ENCODE assay signal across 8 mouse cellular contexts in genomic region chr10:127509051-127509836, GRCm38 (mm10). TPM values are rescaled to one million over a fixed set of nuclear protein-coding genes. Genes with fewer than 3 reads are reported as not detected.
DNase-seq lines count a peak whose midpoint lies in the region; ATAC-seq and TF ChIP-seq lines count a peak whose summit lies in the region.

No protein-coding gene starts in this region.

- no peaks in the 10 kb centered on the region; the same call in 1 of the 2 replicates for H3K79me2 ChIP-seq in MEL (ENCODE audit: control insufficient read depth, insufficient read depth, low read length, poor library complexity)

- WGBS in forebrain, postnatal 0 days, result under 1% methylated on average over 35 of the region's 35 CpGs
- under 1% methylated on average over 35 of the region's 35 CpGs for WGBS in hindbrain, embryonic 10.5 days
- WGBS in lung, embryonic 15.5 days, result 1% methylated on average over 35 of the region's 35 CpGs

- no peaks in the 10 kb centered on the region for H3K27me3 ChIP-seq in MEL (ENCODE audit: control insufficient read depth in 1 of 2, insufficient read depth in 2 of 2, low read length in 2 of 2)
- H3K27me3 ChIP-seq in forebrain, postnatal 0 days (ENCODE audit: insufficient read depth, low read length), result no peaks in the 10 kb centered on the region
- H3K27me3 ChIP-seq in hindbrain, embryonic 10.5 days (ENCODE audit: insufficient read depth, poor library complexity, severe bottlenecking), result peaks cover 86% of the 10 kb centered on the region
- peaks cover 73% of the 10 kb centered on the region for H3K27me3 ChIP-seq in lung, embryonic 15.5 days

- no peaks in the 10 kb centered on the region; a peak in 2 of 4 replicates for H3K36me3 ChIP-seq in MEL (ENCODE audit: control insufficient read depth in 1 of 2, insufficient read depth in 2 of 2, low read length in 2 of 2)
- no peaks in the 10 kb centered on the region; the same call in 1 of the 2 replicates for H3K36me3 ChIP-seq in forebrain, postnatal 0 days (ENCODE audit: insufficient read depth)
- 0 out of 2 replicates have a peak, but pooled peaks cover 3% of the 10 kb centered on the region for H3K36me3 ChIP-seq in hindbrain, embryonic 10.5 days
- no peaks in the 10 kb centered on the region for H3K36me3 ChIP-seq in lung, embryonic 15.5 days

- no peak for TF ChIP-seq POLR2A in MEL (IDR thresholded peaks at IDR 0.05; ENCODE audit: control insufficient read depth in 1 of 2, insufficient read depth in 1 of 2, low read depth in 1 of 2, low read length in 2 of 2, poor library complexity in 1 of 2)

- TF ChIP-seq CTCF in MEL (IDR thresholded peaks at IDR 0.05 in 2 of 3, conservative IDR thresholded peaks at IDR 0.05 in 1 of 3; ENCODE audit: control insufficient read depth in 1 of 3, insufficient read depth in 1 of 3, low read depth in 2 of 3, low read length in 3 of 3, poor library complexity in 1 of 3, severe bottlenecking in 1 of 3), result peak; percentile 65 to 96 (median 91)
- TF ChIP-seq CTCF in forebrain, postnatal 0 days (IDR thresholded peaks at IDR 0.05; ENCODE audit: low read depth), result peak; percentile 96

- H3K9me3 ChIP-seq in MEL (replicated peaks; ENCODE audit: insufficient read depth, low read length), result no peaks in the 10 kb centered on the region
- H3K9me3 ChIP-seq in forebrain, postnatal 0 days (ENCODE audit: low read length), result no peaks in the 10 kb centered on the region
- no peaks in the 10 kb centered on the region for H3K9me3 ChIP-seq in hindbrain, embryonic 10.5 days
- no peaks in the 10 kb centered on the region for H3K9me3 ChIP-seq in lung, embryonic 15.5 days

- TF ChIP-seq RAD21 in MEL (IDR thresholded peaks at IDR 0.05; ENCODE audit: low read depth, low read length), result peak; percentile 71

- H3K4me2 ChIP-seq in forebrain, postnatal 0 days (ENCODE audit: low read depth), result peak overlapping the region; percentile 83
- H3K4me2 ChIP-seq in lung, embryonic 15.5 days, result peak overlapping the region; percentile 69

- peak; percentile 89 for DNase-seq in MEL (ENCODE audit: low read depth, low spot score)
- DNase-seq in cerebellum, adult 18-20 months, result peak; percentile 95
- peak; percentile 95 for DNase-seq in forebrain, postnatal 0 days
- DNase-seq in hindbrain, embryonic 10.5 days (ENCODE audit: low spot score), result peak; percentile 97
- peak; percentile 83 for DNase-seq in layer of hippocampus, adult 9-10 months (ENCODE audit: low spot score)
- DNase-seq in ovary, adult 18-20 months (ENCODE audit: low spot score), result peak; percentile 44
- DNase-seq in thymus, postnatal 0 days (ENCODE audit: low spot score), result peak; percentile 90

- TF ChIP-seq EP300 in MEL (IDR thresholded peaks at IDR 0.05; ENCODE audit: low read depth in 1 of 2, low read length in 2 of 2), result no peak

- peaks cover 0 to 13% of the 10 kb centered on the region in 2 experiments; a peak in 2 of 4 replicates for H3K4me1 ChIP-seq in MEL (ENCODE audit: control insufficient read depth in 1 of 2, insufficient read depth in 2 of 2, low read length in 2 of 2)
- H3K4me1 ChIP-seq in forebrain, postnatal 0 days (ENCODE audit: insufficient read depth), result peaks cover 38% of the 10 kb centered on the region
- H3K4me1 ChIP-seq in hindbrain, embryonic 10.5 days (replicated peaks), result peaks cover 68% of the 10 kb centered on the region
- H3K4me1 ChIP-seq in lung, embryonic 15.5 days, result peaks cover 50% of the 10 kb centered on the region

- H3K9ac ChIP-seq in MEL (ENCODE audit: control insufficient read depth, low read depth, low read length, poor library complexity, severe bottlenecking), result peak overlapping the region; percentile 44; the same call in 1 of the 2 replicates
- H3K9ac ChIP-seq in forebrain, postnatal 0 days, result peak overlapping the region; percentile 59
- H3K9ac ChIP-seq in lung, embryonic 15.5 days, result no peak overlapping the region

- H3K27ac ChIP-seq in MEL (ENCODE audit: control insufficient read depth, low read depth, low read length), result no peak overlapping the region
- peak overlapping the region; percentile 92 for H3K27ac ChIP-seq in forebrain, postnatal 0 days (ENCODE audit: low read depth, low read length)
- H3K27ac ChIP-seq in hindbrain, embryonic 10.5 days, result peak overlapping the region; percentile 89
- no peak overlapping the region for H3K27ac ChIP-seq in lung, embryonic 15.5 days

- peak; percentile 65 for ATAC-seq in forebrain, postnatal 0 days
- peak; percentile 42; the same call in 1 of the 2 replicates for ATAC-seq in lung, embryonic 15.5 days (ENCODE audit: borderline replicate concordance, extremely low read depth, low FRiP score, low TSS enrichment)

- H3K4me3 ChIP-seq in MEL (ENCODE audit: control insufficient read depth in 1 of 2, insufficient read depth in 1 of 2, low read depth in 2 of 2, low read length in 2 of 2), result peak overlapping the region; percentile 38 to 43; a peak in 3 of 4 replicates
- peak overlapping the region; percentile 43 for H3K4me3 ChIP-seq in forebrain, postnatal 0 days (ENCODE audit: low read depth, low read length)
- H3K4me3 ChIP-seq in hindbrain, embryonic 10.5 days, result peak overlapping the region; percentile 59
- peak overlapping the region; percentile 37 for H3K4me3 ChIP-seq in lung, embryonic 15.5 days

TF ChIP-seq in MEL, 35 proteins besides CTCF, POLR2A, EP300 and RAD21:
- TF ChIP-seq MAZ (IDR thresholded peaks at IDR 0.05; ENCODE audit: low read depth, low read length) (peak; percentile 93), SIN3A (IDR thresholded peaks at IDR 0.05; ENCODE audit: low read length) (peak; percentile 9; the same call in 1 of the 2 replicates), USF2 (IDR thresholded peaks at IDR 0.05; ENCODE audit: borderline replicate concordance in 1 of 2, insufficient read depth in 1 of 2, low read depth in 1 of 2, low read length in 2 of 2) (no peak), MAX (IDR thresholded peaks at IDR 0.05; ENCODE audit: low read length) (no peak), SMC3 (IDR thresholded peaks at IDR 0.05; ENCODE audit: low read depth, low read length) (peak; percentile 75), ZC3H11A (IDR thresholded peaks at IDR 0.05; ENCODE audit: low read depth, low read length) (peak; percentile 77), MYB (IDR thresholded peaks at IDR 0.05; ENCODE audit: low read depth, low read length) (peak; percentile 77)

RNA-seq across cellular contexts. Expression of gene Ndufa4l2, which starts 5.5 kb away (rescaled TPM):
- 21.8 and 28.6 TPM in 2 replicates for total RNA-seq in MEL (2012; rRNA removed)
- polyA plus RNA-seq in MEL (2012; ENCODE audit: insufficient read depth in 1 of 2, insufficient read length in 2 of 2, low read depth in 1 of 2, low replicate concordance in 2 of 2, missing spikeins in 1 of 2), result 10 to 100 TPM in 1 of 2 experiments, not detected in 1; 26.6 TPM
- 4.9 and 15.5 TPM in 2 replicates for total RNA-seq in forebrain, postnatal 0 days (2014; rRNA removed)
- polyA plus RNA-seq in forebrain, postnatal 0 days (2015; fragmentation: Nextera tagmentation; extraction: Ambion mirVana), result 15.2 and 15.5 TPM in 2 replicates
- 8.1 and 10.5 TPM in 2 replicates for polyA plus RNA-seq in hindbrain, embryonic 10.5 days (2016; fragmentation: Nextera tagmentation; extraction: Ambion mirVana)
- polyA plus RNA-seq in lung, embryonic 15.5 days (2015; fragmentation: Nextera tagmentation; extraction: Ambion mirVana), result 89.4 and 100 TPM in 2 replicates
- polyA plus RNA-seq in thymus, postnatal 0 days (2015; fragmentation: Nextera tagmentation; extraction: Ambion mirVana), result 10.4 and 13.2 TPM in 2 replicates

RNA-seq across cellular contexts. Expression of gene Stac3, which starts 7.8 kb away (rescaled TPM):
- total RNA-seq in MEL (2012; rRNA removed), result not detected in 2 replicates
- polyA plus RNA-seq in MEL (2012; ENCODE audit: insufficient read depth in 1 of 2, insufficient read length in 2 of 2, low read depth in 1 of 2, low replicate concordance in 2 of 2, missing spikeins in 1 of 2), result under 1 TPM in 1 of 2 experiments, not detected in 1; 0.25 TPM
- 0.85 and 1.7 TPM in 2 replicates for total RNA-seq in forebrain, postnatal 0 days (2014; rRNA removed)
- polyA plus RNA-seq in forebrain, postnatal 0 days (2015; fragmentation: Nextera tagmentation; extraction: Ambion mirVana), result 0.20 and 0.50 TPM in 2 replicates
- polyA plus RNA-seq in hindbrain, embryonic 10.5 days (2016; fragmentation: Nextera tagmentation; extraction: Ambion mirVana), result 0.72 and 1.5 TPM in 2 replicates
- polyA plus RNA-seq in lung, embryonic 15.5 days (2015; fragmentation: Nextera tagmentation; extraction: Ambion mirVana), result 0.64 and 1.0 TPM in 2 replicates
- 0.30 and 0.73 TPM in 2 replicates for polyA plus RNA-seq in thymus, postnatal 0 days (2015; fragmentation: Nextera tagmentation; extraction: Ambion mirVana)

RNA-seq across cellular contexts. Expression of gene Shmt2, which starts 13.0 kb away (rescaled TPM):
- 242 and 383 TPM in 2 replicates for total RNA-seq in MEL (2012; rRNA removed)
- polyA plus RNA-seq in MEL (2012; ENCODE audit: insufficient read depth in 1 of 2, insufficient read length in 2 of 2, low read depth in 1 of 2, low replicate concordance in 2 of 2, missing spikeins in 1 of 2), result 100 to 1,000 TPM; 263 to 582 TPM
- total RNA-seq in forebrain, postnatal 0 days (2014; rRNA removed), result 31.5 and 43.8 TPM in 2 replicates
- polyA plus RNA-seq in forebrain, postnatal 0 days (2015; fragmentation: Nextera tagmentation; extraction: Ambion mirVana), result 39.0 and 39.9 TPM in 2 replicates
- polyA plus RNA-seq in hindbrain, embryonic 10.5 days (2016; fragmentation: Nextera tagmentation; extraction: Ambion mirVana), result 103 and 118 TPM in 2 replicates
- polyA plus RNA-seq in lung, embryonic 15.5 days (2015; fragmentation: Nextera tagmentation; extraction: Ambion mirVana), result 110 and 111 TPM in 2 replicates
- 102 and 118 TPM in 2 replicates for polyA plus RNA-seq in thymus, postnatal 0 days (2015; fragmentation: Nextera tagmentation; extraction: Ambion mirVana)

RNA-seq across cellular contexts. Expression of gene Nxph4, which starts 25.1 kb away (rescaled TPM):
- total RNA-seq in MEL (2012; rRNA removed), result not detected in 2 replicates
- polyA plus RNA-seq in MEL (2012; ENCODE audit: insufficient read depth in 1 of 2, insufficient read length in 2 of 2, low read depth in 1 of 2, low replicate concordance in 2 of 2, missing spikeins in 1 of 2), result under 1 TPM in 1 of 2 experiments, not detected in 1; 0.24 TPM
- total RNA-seq in forebrain, postnatal 0 days (2014; rRNA removed), result 2.1 and 2.2 TPM in 2 replicates
- 19.9 and 22.6 TPM in 2 replicates for polyA plus RNA-seq in forebrain, postnatal 0 days (2015; fragmentation: Nextera tagmentation; extraction: Ambion mirVana)
- polyA plus RNA-seq in hindbrain, embryonic 10.5 days (2016; fragmentation: Nextera tagmentation; extraction: Ambion mirVana), result 23.1 and 70.9 TPM in 2 replicates
- polyA plus RNA-seq in lung, embryonic 15.5 days (2015; fragmentation: Nextera tagmentation; extraction: Ambion mirVana), result 1.3 and 1.9 TPM in 2 replicates
- polyA plus RNA-seq in thymus, postnatal 0 days (2015; fragmentation: Nextera tagmentation; extraction: Ambion mirVana), result 0.19 and 0.23 TPM in 2 replicates

Comparison
In these comparisons a context has a peak if more than half of its experiments do, and no peak if none do; other contexts are left out.
1. DNase-seq: peak in every context shown above with its lines; median percentile 97 in hindbrain, embryonic 10.5 days; 95 in cerebellum, adult 18-20 months; 95 in forebrain, postnatal 0 days; 90 in thymus, postnatal 0 days; 89 in MEL; 83 in layer of hippocampus, adult 9-10 months; 44 in ovary, adult 18-20 months.
2. H3K27ac ChIP-seq: peak in forebrain, postnatal 0 days (single experiment) and hindbrain, embryonic 10.5 days (single experiment); none in MEL (single experiment) and lung, embryonic 15.5 days (single experiment).
3. Peak in every context shown above with its lines, with median percentiles within 50 percentile points of each other: H3K4me3 ChIP-seq.